Mouse (Mus musculus) heart, embryonic 12.5 days (tissue): ENCODE results near the gene Twnk. TPM values are rescaled to one million over a fixed set of nuclear protein-coding genes. Genes with fewer than 3 reads are reported as not detected.
"Not testable (repeated sequence)": the region's sequence is repeated elsewhere in the genome, so short reads cannot be mapped to it uniquely, and the experiment has no call there.

Experiments
- ATAC-seq: fragments of 200-750 bp; cut with Nextera tagmentation; 2 replicates; pipeline ENCODE4 v1.8.0; 2017; ENCODE audit warnings: moderate TSS enrichment, moderate library complexity; ENCODE audit not compliant: insufficient number of reproducible peaks, low FRiP score
- H3K27ac ChIP-seq: fragments of 300-500 bp; sonication (generic); 2 replicates; pipeline ENCODE4 v1.5.1; 2016; ENCODE audit warnings: mild to moderate bottlenecking, moderate library complexity; ENCODE audit not compliant: poor library complexity, severe bottlenecking
- H3K27me3 ChIP-seq: fragments of 300-500 bp; sonication (generic); replicated peaks from 2 replicates; pipeline ENCODE4 v1.6.1; 2016; ENCODE audit warnings: mild to moderate bottlenecking, moderate library complexity
- H3K36me3 ChIP-seq: fragments of 300-500 bp; sonication (generic); 2 replicates; pipeline ENCODE4 v1.6.1; 2016; ENCODE audit warnings: mild to moderate bottlenecking, moderate library complexity
- H3K4me1 ChIP-seq: fragments of 300-500 bp; sonication (generic); replicated peaks from 2 replicates; pipeline ENCODE4 v1.6.1; 2016; ENCODE audit warnings: mild to moderate bottlenecking
- H3K4me2 ChIP-seq: fragments of 300-500 bp; sonication (generic); 2 replicates; pipeline ENCODE4 v1.6.1; 2016; ENCODE audit warnings: mild to moderate bottlenecking, moderate library complexity
- H3K4me3 ChIP-seq: fragments of 300-500 bp; sonication (generic); 2 replicates; pipeline ENCODE4 v1.5.1; 2016; ENCODE audit warnings: mild to moderate bottlenecking
- H3K9ac ChIP-seq: fragments of 300-500 bp; sonication (generic); 2 replicates; pipeline ENCODE4 v1.6.1; 2016; ENCODE audit warnings: mild to moderate bottlenecking, moderate library complexity
- H3K9me3 ChIP-seq: fragments of 300-500 bp; sonication (generic); replicated peaks from 2 replicates; pipeline ENCODE4 v1.6.1; 2016; ENCODE audit warnings: mild to moderate bottlenecking, moderate library complexity
- WGBS: fragments of 180-500 bp; shearing (Covaris S2); methylation state at CpG from one replicate; pipeline ENCODE4 v1.1.7; 2016; 5-methylcytosine and 5-hydroxymethylcytosine counted together
- polyA plus RNA-seq: library from polyadenylated mRNA; unstranded; fragments of >200 nt; fragmentation: Nextera tagmentation; extraction: Ambion mirVana; gene quantifications from 2 replicates; pipeline ENCODE4 v1.2.1, GENCODE M21; 2016

The Twnk gene
- polyA plus RNA-seq, 1 experiment from 2014 or later, result 19.5 TPM

GRCm38 (mm10) chr19:45026958-45027670 lies 21.7 kb downstream of the Twnk start:
- Histone ChIP-seq H3K4me2 (no peak overlapping the region), H3K9ac (no peak overlapping the region), H3K36me3 (peaks cover 62% of the 10 kb centered on the region), H3K4me1 (peaks cover 31% of the 10 kb centered on the region), H3K4me3 (no peak overlapping the region), H3K27me3 (no peaks in the 10 kb centered on the region), H3K9me3 (no peaks in the 10 kb centered on the region), H3K27ac (no peak overlapping the region)
- 71% methylated on average over 6 of the region's 6 CpGs for WGBS
- no peak for ATAC-seq

GRCm38 (mm10) chr19:45027848-45028247 lies 22.4 kb downstream of the Twnk start:
- Histone ChIP-seq H3K4me2 (no peak overlapping the region), H3K27ac (0 out of 2 replicates have a peak overlapping the region, but pooled peaks have one; percentile 28), H3K36me3 (peaks cover 57% of the 10 kb centered on the region), H3K4me1 (peaks cover 38% of the 10 kb centered on the region), H3K27me3 (no peaks in the 10 kb centered on the region), H3K4me3 (no peak overlapping the region), H3K9ac (no peak overlapping the region), H3K9me3 (no peaks in the 10 kb centered on the region)
- 85% methylated on average over 6 of the region's 6 CpGs for WGBS
- no peak for ATAC-seq

GRCm38 (mm10) chr19:45028746-45029145 lies 23.3 kb downstream of the Twnk start:
- H3K4me1 ChIP-seq, result peaks cover 41% of the 10 kb centered on the region
- WGBS, result 56% methylated on average over 19 of the region's 19 CpGs
- 0 out of 2 replicates have a peak overlapping the region, but pooled peaks have one; percentile 8 for H3K9ac ChIP-seq
- H3K9me3 ChIP-seq, result no peaks in the 10 kb centered on the region
- H3K27me3 ChIP-seq, result no peaks in the 10 kb centered on the region
- peaks cover 49% of the 10 kb centered on the region for H3K36me3 ChIP-seq
- no peak overlapping the region; the same call in 1 of the 2 replicates for H3K27ac ChIP-seq
- ATAC-seq, result no peak
- no peak overlapping the region for H3K4me3 ChIP-seq
- H3K4me2 ChIP-seq, result 0 out of 2 replicates have a peak overlapping the region, but pooled peaks have one; percentile 14

GRCm38 (mm10) chr19:45029571-45029970 lies 24.1 kb downstream of the Twnk start:
- H3K4me3 ChIP-seq, result no peak overlapping the region
- no peaks in the 10 kb centered on the region for H3K9me3 ChIP-seq
- H3K27me3 ChIP-seq, result no peaks in the 10 kb centered on the region
- no peak overlapping the region for H3K4me2 ChIP-seq
- H3K27ac ChIP-seq, result no peak overlapping the region
- H3K9ac ChIP-seq, result no peak overlapping the region
- peaks cover 41% of the 10 kb centered on the region for H3K4me1 ChIP-seq
- H3K36me3 ChIP-seq, result peaks cover 40% of the 10 kb centered on the region
- no peak for ATAC-seq
- WGBS, result 56% methylated on average over 9 of the region's 9 CpGs

GRCm38 (mm10) chr19:45030111-45030510 lies 24.6 kb downstream of the Twnk start:
- WGBS, result 29% methylated on average over 8 of the region's 8 CpGs
- no peak for ATAC-seq

GRCm38 (mm10) chr19:45030746-45031693 lies 25.6 kb downstream of the Twnk start:
- peak overlapping the region; percentile 62 for H3K4me2 ChIP-seq
- WGBS, result 41% methylated on average over 20 of the region's 20 CpGs
- peak overlapping the region; percentile 13; the same call in 1 of the 2 replicates for H3K4me3 ChIP-seq
- H3K9me3 ChIP-seq, result no peaks in the 10 kb centered on the region
- peaks cover 11% of the 10 kb centered on the region for H3K27me3 ChIP-seq
- peaks cover 27% of the 10 kb centered on the region for H3K36me3 ChIP-seq
- peak overlapping the region; percentile 26; the same call in 1 of the 2 replicates for H3K9ac ChIP-seq
- H3K27ac ChIP-seq, result no peak overlapping the region
- peaks cover 41% of the 10 kb centered on the region for H3K4me1 ChIP-seq
- ATAC-seq, result 0 out of 2 replicates have a peak, but pooled peaks have one; percentile 28

More at GRCm38 (mm10) chr19:45030111-45030510, 24.6 kb downstream of the Twnk start:
- Histone ChIP-seq H3K27me3 (peaks cover 1% of the 10 kb centered on the region; the same call in 1 of the 2 replicates), H3K9ac (no peak overlapping the region), H3K4me2 (no peak overlapping the region), H3K27ac (no peak overlapping the region), H3K9me3 (no peaks in the 10 kb centered on the region), H3K4me3 (no peak overlapping the region), H3K4me1 (peaks cover 41% of the 10 kb centered on the region), H3K36me3 (peaks cover 36% of the 10 kb centered on the region)

- Histone ChIP-seq H3K36me3 (peaks cover 19% of the 10 kb centered on the region), H3K27ac (no peak overlapping the region), H3K9ac (no peak overlapping the region), H3K4me2 (no peak overlapping the region), H3K4me3 (no peak overlapping the region), H3K27me3 (peaks cover 18% of the 10 kb centered on the region), H3K9me3 (no peaks in the 10 kb centered on the region), H3K4me1 (peaks cover 41% of the 10 kb centered on the region)
- no peak for ATAC-seq
- WGBS, result 17% methylated on average over 4 of the region's 4 CpGs
Observed at GRCm38 (mm10) chr19:45031780-45032179, 26.3 kb downstream of the Twnk start.

- H3K36me3 ChIP-seq, result peaks cover 10% of the 10 kb centered on the region
- no peak overlapping the region for H3K4me2 ChIP-seq
- no peaks in the 10 kb centered on the region for H3K9me3 ChIP-seq
- H3K9ac ChIP-seq, result peak overlapping the region; percentile 17; the same call in 1 of the 2 replicates
- H3K27me3 ChIP-seq, result peaks cover 28% of the 10 kb centered on the region
- H3K4me1 ChIP-seq, result peaks cover 41% of the 10 kb centered on the region
- H3K4me3 ChIP-seq, result no peak overlapping the region
- no peak overlapping the region for H3K27ac ChIP-seq
- 47% methylated on average over 17 of the region's 17 CpGs for WGBS
- no peak for ATAC-seq
Observed at GRCm38 (mm10) chr19:45032570-45033332, 27.3 kb downstream of the Twnk start.

GRCm38 (mm10) chr19:45036867-45037266 lies 31.4 kb downstream of the Twnk start:
- ATAC-seq, result no peak
- H3K4me2 ChIP-seq, result no peak overlapping the region
- WGBS, result 27% methylated on average over 16 of the region's 16 CpGs
- peaks cover 12% of the 10 kb centered on the region for H3K4me1 ChIP-seq
- no peaks in the 10 kb centered on the region for H3K9me3 ChIP-seq
- no peak overlapping the region for H3K4me3 ChIP-seq
- H3K27ac ChIP-seq, result no peak overlapping the region
- no peaks in the 10 kb centered on the region for H3K36me3 ChIP-seq
- peaks cover 67% of the 10 kb centered on the region for H3K27me3 ChIP-seq
- no peak overlapping the region for H3K9ac ChIP-seq

GRCm38 (mm10) chr19:45038198-45038597 lies 32.7 kb downstream of the Twnk start:
- not testable (repeated sequence) for H3K36me3 ChIP-seq, H3K27ac ChIP-seq, H3K4me1 ChIP-seq, H3K9me3 ChIP-seq, H3K4me2 ChIP-seq, H3K4me3 ChIP-seq, ATAC-seq, H3K9ac ChIP-seq
- WGBS, result 84% methylated on average over 7 of the region's 7 CpGs
- peaks cover 79% of the 10 kb centered on the region for H3K27me3 ChIP-seq
